In genomic region chr8:94152513-94153300, GRCm38 (mm10) we compare ENCODE assay signal across 8 mouse cellular contexts. TPM values are rescaled to one million over a fixed set of nuclear protein-coding genes. Genes with fewer than 3 reads are reported as not detected.
DNase-seq lines count a peak whose midpoint lies in the region; ATAC-seq and TF ChIP-seq lines count a peak whose summit lies in the region.

Gene Mt3, plus strand, starts transcription at chr8:94152607.

- H3K4me2 ChIP-seq in forebrain, embryonic 14.5 days (ENCODE audit: low read length), result peak within 1 kb of the TSS; percentile 88

- H3K9ac ChIP-seq in ES-E14 (ENCODE audit: insufficient read depth, low read depth, low read length, poor library complexity, severe bottlenecking), result no peak within 1 kb of the TSS
- peak within 1 kb of the TSS; percentile 68 for H3K9ac ChIP-seq in forebrain, embryonic 14.5 days (ENCODE audit: low read length)

- intact Hi-C loops in heart, postnatal 14 days (cut with DNase I), result loop anchor here (2.0 kb wide), 1 partner anchor 50 kb away; no protein-coding TSS in a partner anchor

- in situ Hi-C loops in ES-E14 (cut with MboI; ENCODE audit: low sequenced_read_pairs in 2 of 2, unreplicated experiment in 2 of 2), result no loop called here

- H3K27me3 ChIP-seq in forebrain, embryonic 14.5 days (replicated peaks; ENCODE audit: control insufficient read depth, insufficient read depth, low read length), result no peaks in the 10 kb centered on the region

- peaks cover 4 to 17% of the 10 kb centered on the region in 2 experiments; a peak in 3 of 4 replicates for H3K4me1 ChIP-seq in ES-E14 (ENCODE audit: control insufficient read depth in 2 of 2, insufficient read depth in 2 of 2, low read length in 2 of 2, poor library complexity in 1 of 2)
- H3K4me1 ChIP-seq in forebrain, embryonic 14.5 days (ENCODE audit: control insufficient read depth, insufficient read depth, low read length), result peaks cover 20% of the 10 kb centered on the region

- no peak within 1 kb of the TSS for H3K27ac ChIP-seq in ES-E14 (ENCODE audit: insufficient read depth, low read depth, low read length, poor library complexity, severe bottlenecking)
- peak within 1 kb of the TSS; percentile 77 for H3K27ac ChIP-seq in forebrain, embryonic 14.5 days (ENCODE audit: low read depth, low read length)

- peak; percentile 87 for ATAC-seq in forebrain, embryonic 14.5 days

- H3K36me3 ChIP-seq in ES-E14 (ENCODE audit: control insufficient read depth, insufficient read depth, low read length, poor library complexity, severe bottlenecking), result no peaks in the 10 kb centered on the region
- H3K36me3 ChIP-seq in forebrain, embryonic 14.5 days (ENCODE audit: control insufficient read depth, insufficient read depth, low read length), result no peaks in the 10 kb centered on the region

- 2% methylated on average over 29 of the region's 29 CpGs for WGBS in forebrain, embryonic 14.5 days

- no peak for DNase-seq in ES-E14 (ENCODE audit: low read depth, low spot score)
- peak; percentile 85 for DNase-seq in cerebellum, adult 11 months
- peak; percentile 90 for DNase-seq in forebrain, embryonic 14.5 days (ENCODE audit: low spot score)
- peak; percentile 52 to 59 for DNase-seq in heart, postnatal 14 days
- DNase-seq in layer of hippocampus, adult 9-11 months, result peak; percentile 86
- DNase-seq in lung, postnatal 10 days, result peak; percentile 35
- peak; percentile 89 for DNase-seq in right cerebral cortex, postnatal 14 days
- DNase-seq in B cell, adult 2 months, result no peak

- no peaks in the 10 kb centered on the region for H3K9me3 ChIP-seq in ES-E14 (ENCODE audit: control insufficient read depth, insufficient read depth, low read depth, low read length)
- H3K9me3 ChIP-seq in forebrain, embryonic 14.5 days (replicated peaks; ENCODE audit: control insufficient read depth, low read length), result no peaks in the 10 kb centered on the region

- peak within 1 kb of the TSS; percentile 28 to 67; a peak in 3 of 4 replicates for H3K4me3 ChIP-seq in ES-E14 (ENCODE audit: insufficient read depth in 1 of 2, low read depth in 1 of 2, low read length in 2 of 2, poor library complexity in 1 of 2, severe bottlenecking in 1 of 2)
- peak within 1 kb of the TSS; percentile 48 for H3K4me3 ChIP-seq in forebrain, embryonic 14.5 days (ENCODE audit: low read depth, low read length)

TF ChIP-seq in ES-E14, 5 proteins besides CTCF, POLR2A, EP300 and RAD21:
- TF ChIP-seq HCFC1 (IDR thresholded peaks at IDR 0.05; ENCODE audit: borderline replicate concordance, insufficient read depth, low read length) (no peak), CHD2 (IDR thresholded peaks at IDR 0.05; ENCODE audit: low read depth, low read length) (no peak), ZC3H11A (IDR thresholded peaks at IDR 0.05; ENCODE audit: borderline replicate concordance, low read depth, low read length) (no peak), MAFK (IDR thresholded peaks at IDR 0.05; ENCODE audit: insufficient read depth, low read depth, low read length) (no peak), ZNF384 (IDR thresholded peaks at IDR 0.05; ENCODE audit: low read depth, low read length) (no peak)
TF ChIP-seq in ES-E14: peak in this region for 0.

RNA-seq across cellular contexts. Expression of gene Mt3, which starts in this region (rescaled TPM):
- total RNA-seq in ES-E14 (2012; rRNA removed), result 2.1 and 6.6 TPM in 2 replicates
- 237 and 306 TPM in 2 replicates for polyA plus RNA-seq in forebrain, embryonic 14.5 days (2014; fragmentation: Nextera tagmentation; extraction: Ambion mirVana)
- 1 to 10 TPM; 4.9 to 5.5 TPM for total RNA-seq in heart, postnatal 14 days (2021)

Comparison
In these comparisons a context has a peak if more than half of its experiments do, and no peak if none do; other contexts are left out.
1. DNase-seq: peak in cerebellum, adult 11 months (single experiment), forebrain, embryonic 14.5 days (single experiment), heart, postnatal 14 days (2 of 2), layer of hippocampus, adult 9-11 months (single experiment), lung, postnatal 10 days (single experiment) and right cerebral cortex, postnatal 14 days (single experiment); none in ES-E14 (single experiment) and B cell, adult 2 months (0 of 2).